Mouse (Mus musculus): ENCODE results near the gene Abhd12b.

DNA sequence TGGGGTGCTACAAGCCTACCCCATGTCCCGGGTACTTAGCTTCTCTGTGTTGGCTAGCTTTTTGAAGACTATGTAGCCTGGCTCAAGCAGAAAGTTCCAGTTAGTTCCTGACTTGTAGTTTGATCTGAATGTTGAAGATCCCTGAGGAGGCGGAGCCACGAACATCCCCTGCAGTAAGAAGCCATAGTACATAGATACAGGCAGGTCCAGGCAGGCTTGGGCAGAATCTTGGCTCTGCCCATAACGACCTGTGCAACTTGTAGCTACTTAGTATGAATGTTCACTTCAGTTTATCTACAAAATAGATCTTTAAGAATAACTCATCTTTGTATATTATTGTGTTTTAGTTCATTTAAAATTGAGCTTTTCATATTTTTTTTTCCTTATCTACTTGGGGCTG, 14.0 kb downstream of the Abhd12b start:
- TF ChIP-seq JUN (IDR thresholded peaks at IDR 0.05; ENCODE audit: insufficient read depth, low read depth, low read length): no peak
- no peak for TF ChIP-seq POLR2A (IDR thresholded peaks at IDR 0.05; ENCODE audit: low read depth, low read length)
- TF ChIP-seq CTCF (conservative IDR thresholded peaks at IDR 0.05 in 1 of 2, IDR thresholded peaks at IDR 0.05 in 1 of 2; ENCODE audit: low read depth in 2 of 2, low read length in 2 of 2): no peak
- TF ChIP-seq MEF2A (IDR thresholded peaks at IDR 0.05; ENCODE audit: borderline replicate concordance, low read depth, low read length): no peak
- no peak for TF ChIP-seq ZC3H11A (IDR thresholded peaks at IDR 0.05; ENCODE audit: low read depth, low read length)
- TF ChIP-seq UBTF (IDR thresholded peaks at IDR 0.05; ENCODE audit: low read depth, low read length): no peak
- no peak for TF ChIP-seq HCFC1 (IDR thresholded peaks at IDR 0.05; ENCODE audit: low read depth, low read length)

Measured in CH12.LX (cell line).